Mouse (Mus musculus): ENCODE data around the gene Fam196a. TPM values are rescaled to one million over a fixed set of nuclear protein-coding genes. Genes with fewer than 3 reads are reported as not detected.
A peak's percentile ranks its signal among the peaks of the same experiment; 100 is the strongest.

The Fam196a gene
- polyA plus RNA-seq (2016; fragmentation: Nextera tagmentation; extraction: Ambion mirVana) = 1.3 and 2.2 TPM in 2 replicates

DNA sequence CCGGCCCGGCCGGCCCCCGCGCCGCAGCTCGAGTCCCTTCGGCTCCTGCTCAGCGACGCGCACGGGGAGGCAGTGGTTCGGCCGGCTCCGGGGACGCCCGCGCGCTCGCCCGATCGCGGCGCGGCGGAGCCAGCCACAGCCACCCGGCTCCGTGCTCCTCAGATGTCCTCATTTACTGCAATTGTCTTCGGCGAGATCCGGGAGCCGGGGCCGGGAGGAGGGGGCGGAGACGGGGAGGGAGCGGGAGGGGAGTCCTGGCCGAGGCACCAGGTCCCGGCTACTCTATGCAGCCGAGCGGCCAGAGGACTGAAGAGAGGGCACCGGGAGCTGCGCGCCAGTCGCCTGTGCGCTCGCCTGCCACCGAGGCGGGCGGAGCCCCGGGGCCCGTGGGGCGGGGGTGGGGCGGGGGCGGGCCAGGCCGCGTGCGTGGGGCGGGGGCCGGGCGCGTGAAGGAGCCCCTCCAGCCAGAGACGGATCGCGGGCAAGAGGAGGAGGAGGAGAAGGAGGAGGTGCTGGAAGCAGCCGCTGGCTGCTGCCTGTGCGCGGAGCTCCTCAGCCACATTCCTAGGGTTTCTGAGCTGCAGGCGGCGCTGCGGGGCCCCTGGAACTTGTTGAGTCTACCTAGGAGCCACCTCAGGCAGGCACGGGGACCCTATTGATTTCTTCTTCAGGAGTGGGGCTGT lies at the start of gene Fam196a:
TSS of gene Fam196a (minus strand) at position 504 of the 683 bp plus-strand sequence.
- Histone ChIP-seq H3K9me3 (no peaks in the 10 kb centered on the region), H3K4me1 (peaks cover 28% of the 10 kb centered on the region), H3K36me3 (no peaks in the 10 kb centered on the region), H3K27me3 (ENCODE audit: insufficient read depth, poor library complexity, severe bottlenecking) (peaks cover 47% of the 10 kb centered on the region), H3K27ac (peak within 1 kb of the TSS; percentile 42; the same call in 1 of the 2 replicates), H3K4me3 (peak within 1 kb of the TSS; percentile 73)
- WGBS = 2% methylated on average over 66 of the region's 71 CpGs
- DNase-seq (ENCODE audit: low spot score) = peak; percentile 81

GRCm38 (mm10) chr7:134961608-134962007 lies 23.4 kb upstream of the Fam196a start:
- no peak for DNase-seq (ENCODE audit: low spot score)
- Histone ChIP-seq H3K4me1 (no peaks in the 10 kb centered on the region), H3K27ac (no peak overlapping the region), H3K27me3 (ENCODE audit: insufficient read depth, poor library complexity, severe bottlenecking) (no peaks in the 10 kb centered on the region), H3K36me3 (no peaks in the 10 kb centered on the region), H3K4me3 (no peak overlapping the region), H3K9me3 (no peaks in the 10 kb centered on the region)
- 93% methylated on average over 2 of the region's 2 CpGs for WGBS

- H3K9me3 ChIP-seq = no peaks in the 10 kb centered on the region
- 55% methylated on average over 4 of the region's 4 CpGs for WGBS
- no peaks in the 10 kb centered on the region for H3K27me3 ChIP-seq (ENCODE audit: insufficient read depth, poor library complexity, severe bottlenecking)
- H3K36me3 ChIP-seq = no peaks in the 10 kb centered on the region
- no peak overlapping the region for H3K27ac ChIP-seq
- no peak overlapping the region for H3K4me3 ChIP-seq
- H3K4me1 ChIP-seq = no peaks in the 10 kb centered on the region
- DNase-seq (ENCODE audit: low spot score) = no peak
Observed at GRCm38 (mm10) chr7:134960871-134961270, 22.6 kb upstream of the Fam196a start.

DNA sequence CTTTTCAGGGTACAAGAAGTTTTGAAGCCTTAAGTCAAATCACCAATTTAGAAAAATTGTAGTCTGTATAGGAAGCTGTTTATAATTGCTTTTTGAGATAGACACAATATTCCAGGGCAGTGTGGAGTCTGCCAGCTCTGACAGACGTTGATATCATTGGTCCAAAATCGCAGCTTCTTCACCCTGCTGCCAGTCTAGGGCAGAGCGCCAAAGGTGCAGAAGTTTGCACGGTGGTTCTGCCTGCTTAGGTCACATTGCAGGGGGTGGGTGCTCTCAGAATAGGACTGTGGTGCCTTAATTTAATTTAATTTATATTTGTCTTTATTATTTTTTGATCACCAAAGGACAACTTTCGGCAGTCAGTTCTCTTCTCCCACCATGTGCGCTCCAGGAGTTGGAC lies 20.9 kb upstream of the Fam196a start:
- Histone ChIP-seq H3K36me3 (no peaks in the 10 kb centered on the region), H3K9me3 (no peaks in the 10 kb centered on the region), H3K27ac (no peak overlapping the region), H3K27me3 (ENCODE audit: insufficient read depth, poor library complexity, severe bottlenecking) (no peaks in the 10 kb centered on the region), H3K4me3 (no peak overlapping the region), H3K4me1 (no peaks in the 10 kb centered on the region)
- WGBS = 86% methylated on average over 6 of the region's 6 CpGs
- no peak for DNase-seq (ENCODE audit: low spot score)

- no peaks in the 10 kb centered on the region for H3K36me3 ChIP-seq
- H3K4me1 ChIP-seq = peaks cover 12% of the 10 kb centered on the region
- no peaks in the 10 kb centered on the region for H3K9me3 ChIP-seq
- DNase-seq (ENCODE audit: low spot score) = no peak
- no peak overlapping the region for H3K4me3 ChIP-seq
- H3K27ac ChIP-seq = no peak overlapping the region
- 78% methylated on average over 7 of the region's 7 CpGs for WGBS
- H3K27me3 ChIP-seq (ENCODE audit: insufficient read depth, poor library complexity, severe bottlenecking) = no peaks in the 10 kb centered on the region
Observed at GRCm38 (mm10) chr7:134945925-134946716, 7.9 kb upstream of the Fam196a start.

DNA sequence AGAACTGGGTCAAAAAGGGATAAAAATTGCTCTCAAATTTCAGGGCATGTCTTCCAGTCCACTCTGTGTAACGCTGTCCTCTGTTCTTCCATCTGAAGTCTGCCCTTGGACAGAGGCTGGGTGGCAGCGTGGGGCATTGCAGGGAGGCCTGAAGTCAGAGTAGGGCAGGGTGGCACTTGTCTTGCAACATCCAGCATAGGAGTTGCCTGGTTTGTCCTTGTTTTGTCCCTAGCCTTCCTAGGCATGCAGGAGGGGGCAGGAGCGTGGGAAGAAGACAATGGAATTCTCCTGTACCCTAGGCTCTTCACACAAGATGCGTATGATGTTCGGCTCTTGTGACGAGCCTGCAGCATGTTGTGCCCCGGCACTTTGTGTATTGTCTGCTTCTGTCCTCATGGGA lies 5.5 kb upstream of the Fam196a start:
- H3K9me3 ChIP-seq = no peaks in the 10 kb centered on the region
- no peak overlapping the region for H3K4me3 ChIP-seq
- no peak for DNase-seq (ENCODE audit: low spot score)
- 76% methylated on average over 7 of the region's 7 CpGs for WGBS
- no peak overlapping the region for H3K27ac ChIP-seq
- peaks cover 9% of the 10 kb centered on the region; the same call in 1 of the 2 replicates for H3K27me3 ChIP-seq (ENCODE audit: insufficient read depth, poor library complexity, severe bottlenecking)
- peaks cover 16% of the 10 kb centered on the region for H3K4me1 ChIP-seq
- no peaks in the 10 kb centered on the region for H3K36me3 ChIP-seq

- Histone ChIP-seq H3K27me3 (ENCODE audit: insufficient read depth, poor library complexity, severe bottlenecking) (peaks cover 15% of the 10 kb centered on the region; the same call in 1 of the 2 replicates), H3K9me3 (no peaks in the 10 kb centered on the region), H3K36me3 (no peaks in the 10 kb centered on the region), H3K4me1 (peaks cover 23% of the 10 kb centered on the region), H3K27ac (no peak overlapping the region), H3K4me3 (no peak overlapping the region)
- no peak for DNase-seq (ENCODE audit: low spot score)
- WGBS = 70% methylated on average over 6 of the region's 6 CpGs
Observed at GRCm38 (mm10) chr7:134943063-134943462, 4.8 kb upstream of the Fam196a start.

- Histone ChIP-seq H3K36me3 (no peaks in the 10 kb centered on the region), H3K27ac (no peak overlapping the region), H3K4me3 (no peak overlapping the region), H3K27me3 (ENCODE audit: insufficient read depth, poor library complexity, severe bottlenecking) (peaks cover 27% of the 10 kb centered on the region), H3K4me1 (peaks cover 34% of the 10 kb centered on the region), H3K9me3 (no peaks in the 10 kb centered on the region)
- 89% methylated on average over 6 of the region's 6 CpGs for WGBS
- no peak for DNase-seq (ENCODE audit: low spot score)
Observed at GRCm38 (mm10) chr7:134941891-134942290, 3.7 kb upstream of the Fam196a start.

- no peaks in the 10 kb centered on the region for H3K36me3 ChIP-seq
- H3K4me3 ChIP-seq = peak overlapping the region; percentile 73
- WGBS = 2% methylated on average over 35 of the region's 37 CpGs
- peaks cover 28% of the 10 kb centered on the region for H3K4me1 ChIP-seq
- DNase-seq (ENCODE audit: low spot score) = no peak
- H3K27me3 ChIP-seq (ENCODE audit: insufficient read depth, poor library complexity, severe bottlenecking) = peaks cover 47% of the 10 kb centered on the region
- peak overlapping the region; percentile 22; the same call in 1 of the 2 replicates for H3K27ac ChIP-seq
- H3K9me3 ChIP-seq = no peaks in the 10 kb centered on the region
Observed at GRCm38 (mm10) chr7:134937471-134937926, 731 bp downstream of the Fam196a start.

GRCm38 (mm10) chr7:134931886-134932285 lies 6.3 kb downstream of the Fam196a start:
- Histone ChIP-seq H3K4me3 (no peak overlapping the region), H3K4me1 (peaks cover 7% of the 10 kb centered on the region), H3K9me3 (no peaks in the 10 kb centered on the region), H3K27me3 (ENCODE audit: insufficient read depth, poor library complexity, severe bottlenecking) (peaks cover 20% of the 10 kb centered on the region), H3K36me3 (no peaks in the 10 kb centered on the region), H3K27ac (no peak overlapping the region)
- 64% methylated on average over 2 of the region's 2 CpGs for WGBS
- no peak for DNase-seq (ENCODE audit: low spot score)

- 67% methylated on average over 2 of the region's 2 CpGs for WGBS
- no peak for DNase-seq (ENCODE audit: low spot score)
- no peak overlapping the region for H3K27ac ChIP-seq
- H3K27me3 ChIP-seq (ENCODE audit: insufficient read depth, poor library complexity, severe bottlenecking) = no peaks in the 10 kb centered on the region
- no peaks in the 10 kb centered on the region for H3K36me3 ChIP-seq
- no peaks in the 10 kb centered on the region for H3K9me3 ChIP-seq
- H3K4me3 ChIP-seq = no peak overlapping the region
- H3K4me1 ChIP-seq = no peaks in the 10 kb centered on the region
Observed at GRCm38 (mm10) chr7:134901992-134902391, 36.2 kb downstream of the Fam196a start.

DNA sequence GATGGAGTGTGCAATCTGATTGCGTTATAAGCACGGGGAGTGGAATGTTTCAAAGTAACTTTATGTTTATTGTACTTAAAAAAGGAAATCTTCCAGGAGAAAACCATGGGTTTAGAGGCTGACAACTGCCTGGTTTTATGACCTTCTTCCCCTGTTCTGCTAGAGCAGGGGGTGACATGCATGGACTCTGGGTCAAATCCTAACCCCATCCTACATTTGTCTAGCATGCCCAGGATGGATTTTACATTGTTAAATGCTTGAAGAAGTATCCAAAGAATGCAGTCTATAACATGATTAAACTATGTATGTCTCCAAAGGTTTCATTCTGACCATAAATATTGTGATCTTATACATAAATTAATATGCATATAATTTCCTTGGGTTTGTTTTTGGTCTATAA lies 38.8 kb downstream of the Fam196a start:
- DNase-seq (ENCODE audit: low spot score) = no peak
- Histone ChIP-seq H3K4me1 (no peaks in the 10 kb centered on the region), H3K27me3 (ENCODE audit: insufficient read depth, poor library complexity, severe bottlenecking) (no peaks in the 10 kb centered on the region), H3K36me3 (no peaks in the 10 kb centered on the region), H3K9me3 (no peaks in the 10 kb centered on the region), H3K4me3 (no peak overlapping the region), H3K27ac (no peak overlapping the region)
- 94% methylated on average over 2 of the region's 2 CpGs for WGBS

DNA sequence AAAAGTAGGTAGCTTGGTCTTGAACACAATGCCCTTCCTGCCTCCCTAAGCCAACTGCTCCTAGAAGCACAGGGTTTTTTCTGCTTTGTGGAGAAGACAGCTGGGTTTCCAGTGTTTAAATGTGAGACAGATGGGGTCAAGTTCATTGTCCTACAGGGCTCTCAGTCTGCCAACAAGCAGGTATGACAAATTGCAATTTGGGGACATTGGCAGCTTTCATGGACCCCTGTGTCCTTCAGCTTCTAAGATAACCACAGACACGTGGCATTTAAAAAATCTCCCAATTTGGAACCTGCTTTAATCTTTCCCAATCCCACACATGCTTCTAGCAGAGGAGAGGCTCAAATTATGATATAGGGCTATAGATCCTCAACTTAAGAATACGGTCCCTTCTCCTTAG lies 43.6 kb downstream of the Fam196a start:
- no peak for DNase-seq (ENCODE audit: low spot score)
- Histone ChIP-seq H3K9me3 (no peaks in the 10 kb centered on the region), H3K4me3 (no peak overlapping the region), H3K4me1 (no peaks in the 10 kb centered on the region), H3K36me3 (no peaks in the 10 kb centered on the region), H3K27ac (no peak overlapping the region), H3K27me3 (ENCODE audit: insufficient read depth, poor library complexity, severe bottlenecking) (no peaks in the 10 kb centered on the region)
- 78% methylated on average over 2 of the region's 2 CpGs for WGBS
